Mouse (Mus musculus) thymus, adult 2 months (tissue): ENCODE results near the gene Klf3.

ENCODE experiments used
- CTCF ChIP-seq: fragments of 200-500 bp; IDR thresholded peaks from 2 replicates; pipeline ENCODE4 v1.5.1; 2012; ENCODE audit warnings: mild to moderate bottlenecking, control low read depth, low read length, moderate library complexity, borderline replicate concordance; ENCODE audit not compliant: control insufficient read depth, poor library complexity, insufficient read depth; ENCODE audit errors: extremely low read depth
- POLR2A ChIP-seq: fragments of 200-500 bp; IDR thresholded peaks from 2 replicates; pipeline ENCODE4 v1.6.1; 2012; ENCODE audit warnings: mild to moderate bottlenecking, low read length, control low read depth, moderate library complexity; ENCODE audit not compliant: control insufficient read depth, poor library complexity, insufficient read depth; ENCODE audit errors: extremely low read depth

- no peak for TF ChIP-seq CTCF
- TF ChIP-seq POLR2A, result no peak
Measured at GRCm38 (mm10) chr5:64778211-64778610, 25.0 kb upstream of the Klf3 start.
